Mouse (Mus musculus): ENCODE data around the gene Syngr2. TPM values are rescaled to one million over a fixed set of nuclear protein-coding genes. Genes with fewer than 3 reads are reported as not detected.
"Not testable (repeated sequence)": the region's sequence is repeated elsewhere in the genome, so short reads cannot be mapped to it uniquely, and the experiment has no call there.

The Syngr2 gene
- total RNA-seq, 2 experiments from 2014 or later, result 11.9 to 13.0 TPM

- intact Hi-C loops (cut with DNase I), result no loop called here
- peak; percentile 45 to 50 for DNase-seq (ENCODE audit: low spot score in 2 of 2)
Measured at GRCm38 (mm10) chr11:117779434-117780198, 29.9 kb upstream of the Syngr2 start.

GRCm38 (mm10) chr11:117780199-117780515, 29.3 kb upstream of the Syngr2 start:
- DNase-seq (ENCODE audit: low spot score in 2 of 2), result no peak
- intact Hi-C loops (cut with DNase I), result no loop called here

GRCm38 (mm10) chr11:117780582-117781111, 28.8 kb upstream of the Syngr2 start:
- DNase-seq (ENCODE audit: low spot score in 2 of 2), result no peak
- intact Hi-C loops (cut with DNase I), result no loop called here

GRCm38 (mm10) chr11:117781199-117781821, 28.2 kb upstream of the Syngr2 start:
- peak in 1 of 2 experiments; percentile 48 for DNase-seq (ENCODE audit: low spot score in 2 of 2)
- intact Hi-C loops (cut with DNase I), result no loop called here

GRCm38 (mm10) chr11:117781993-117782704, 27.3 kb upstream of the Syngr2 start, which contains the start of the genes Tmc8 and Tmc6:
Gene Tmc8, plus strand, starts transcription at chr11:117782076.
Gene Tmc6, minus strand, starts transcription at chr11:117782198.
- intact Hi-C loops (cut with DNase I), result no loop called here

GRCm38 (mm10) chr11:117782705-117783034, 26.8 kb upstream of the Syngr2 start:
- intact Hi-C loops (cut with DNase I), result no loop called here
- no peak for DNase-seq (ENCODE audit: low spot score in 2 of 2)

More at GRCm38 (mm10) chr11:117781993-117782704, 27.3 kb upstream of the Syngr2 start, which contains the start of the genes Tmc8 and Tmc6:
- DNase-seq (ENCODE audit: low spot score in 2 of 2), result no peak

- intact Hi-C loops (cut with DNase I), result no loop called here
- peak; percentile 71 to 75 for DNase-seq (ENCODE audit: low spot score in 2 of 2)
Measured at GRCm38 (mm10) chr11:117783089-117783488, 26.4 kb upstream of the Syngr2 start.

- intact Hi-C loops (cut with DNase I), result no loop called here
- DNase-seq (ENCODE audit: low spot score in 2 of 2), result no peak
Measured at GRCm38 (mm10) chr11:117783683-117784309, 25.7 kb upstream of the Syngr2 start.

- intact Hi-C loops (cut with DNase I), result loop anchor here (5.0 kb wide), 1 partner anchor 74 kb away; no protein-coding TSS in a partner anchor
Measured at GRCm38 (mm10) chr11:117786294-117786693, 23.2 kb upstream of the Syngr2 start.

GRCm38 (mm10) chr11:117788481-117788880, 21.0 kb upstream of the Syngr2 start:
- intact Hi-C loops (cut with DNase I), result loop anchor here (5.0 kb wide), 1 partner anchor 76 kb away; no protein-coding TSS in a partner anchor

More at GRCm38 (mm10) chr11:117786294-117786693, 23.2 kb upstream of the Syngr2 start:
- no peak for DNase-seq (ENCODE audit: low spot score in 2 of 2)

GRCm38 (mm10) chr11:117790286-117790685, 19.2 kb upstream of the Syngr2 start:
- intact Hi-C loops (cut with DNase I), result loop anchor here (2.0 kb wide), 1 partner anchor 35 kb away; the partner anchor contains the start of gene Afmid
- peak; percentile 64 to 77 for DNase-seq (ENCODE audit: low spot score in 2 of 2)

More at GRCm38 (mm10) chr11:117788481-117788880, 21.0 kb upstream of the Syngr2 start:
- not testable (repeated sequence) for DNase-seq (ENCODE audit: low spot score in 2 of 2)

- no peak for DNase-seq (ENCODE audit: low spot score in 2 of 2)
- intact Hi-C loops (cut with DNase I), result loop anchor here (2.0 kb wide), 1 partner anchor 34 kb away; the partner anchor contains the start of gene Afmid
Measured at GRCm38 (mm10) chr11:117790703-117791440, 18.6 kb upstream of the Syngr2 start.

- intact Hi-C loops (cut with DNase I), result loop anchor here (2.0 kb wide), 1 partner anchor 33 kb away; the partner anchor contains the start of gene Afmid
- no peak for DNase-seq (ENCODE audit: low spot score in 2 of 2)
Measured at GRCm38 (mm10) chr11:117791441-117791761, 18.1 kb upstream of the Syngr2 start.

- intact Hi-C loops (cut with DNase I), result no loop called here
- DNase-seq (ENCODE audit: low spot score in 2 of 2), result no peak
Measured at GRCm38 (mm10) chr11:117792281-117792888, 17.1 kb upstream of the Syngr2 start.

GRCm38 (mm10) chr11:117794035-117794551, 15.4 kb upstream of the Syngr2 start:
- intact Hi-C loops (cut with DNase I), result no loop called here
- no peak for DNase-seq (ENCODE audit: low spot score in 2 of 2)

- intact Hi-C loops (cut with DNase I), result no loop called here
- no peak for DNase-seq (ENCODE audit: low spot score in 2 of 2)
Measured at GRCm38 (mm10) chr11:117796954-117797353, 12.5 kb upstream of the Syngr2 start.

GRCm38 (mm10) chr11:117797511-117798159, 11.8 kb upstream of the Syngr2 start, which contains the start of gene 6030468B19Rik:
Gene 6030468B19Rik, plus strand, starts transcription at chr11:117797660.
- intact Hi-C loops (cut with DNase I), result no loop called here
- DNase-seq (ENCODE audit: low spot score in 2 of 2), result no peak

Measured in left cerebral cortex, postnatal 14 days (tissue).